Mouse (Mus musculus) mouse trophoblast stem cell (cell line): ENCODE measurements around the gene Ggt6.

ENCODE experiments used
- in situ Hi-C, 2 experiments: fragments of 300-500 bp; cut with MseI, MboI; formaldehyde crosslinking; loops; 2 replicates in 1 of 2; 3 replicates in 1 of 2; pipeline ENCODE4 v1.15.1; 2025

The Ggt6 gene

GRCm38 (mm10) chr11:72473540-72473939 is 38.2 kb downstream of the Ggt6 start:
- in situ Hi-C loops, result no loop called here

- in situ Hi-C loops, result no loop called here
Measured at GRCm38 (mm10) chr11:72474926-72475325, 39.6 kb downstream of the Ggt6 start.

GRCm38 (mm10) chr11:72475408-72475807 is 40.1 kb downstream of the Ggt6 start:
- in situ Hi-C loops, result no loop called here

- in situ Hi-C loops, result no loop called here
Measured at GRCm38 (mm10) chr11:72476074-72476625, 40.8 kb downstream of the Ggt6 start.

GRCm38 (mm10) chr11:72477182-72477581 is 41.9 kb downstream of the Ggt6 start:
- in situ Hi-C loops, result no loop called here

GRCm38 (mm10) chr11:72477653-72478052 is 42.3 kb downstream of the Ggt6 start:
- in situ Hi-C loops, result no loop called here

GRCm38 (mm10) chr11:72478228-72478627 is 42.9 kb downstream of the Ggt6 start:
- in situ Hi-C loops, result no loop called here

GRCm38 (mm10) chr11:72479499-72479898 is 44.2 kb downstream of the Ggt6 start:
- in situ Hi-C loops, result no loop called here

- in situ Hi-C loops, result no loop called here
Measured at GRCm38 (mm10) chr11:72481313-72481712, 46.0 kb downstream of the Ggt6 start.

GRCm38 (mm10) chr11:72481952-72482351 is 46.6 kb downstream of the Ggt6 start:
- in situ Hi-C loops, result no loop called here

GRCm38 (mm10) chr11:72484549-72484948 is 49.2 kb downstream of the Ggt6 start:
- in situ Hi-C loops, result no loop called here

GRCm38 (mm10) chr11:72485157-72485556 is 49.8 kb downstream of the Ggt6 start:
- in situ Hi-C loops, result no loop called here

GRCm38 (mm10) chr11:72485960-72486359 is 50.6 kb downstream of the Ggt6 start:
- in situ Hi-C loops, result no loop called here

GRCm38 (mm10) chr11:72487171-72487570 is 51.8 kb downstream of the Ggt6 start:
- in situ Hi-C loops, result no loop called here

- in situ Hi-C loops, result no loop called here
Measured at GRCm38 (mm10) chr11:72487739-72488138, 52.4 kb downstream of the Ggt6 start.
